Mouse (Mus musculus) kidney, adult 2 months (tissue): ENCODE measurements around the gene Ninj2.

Source experiments
- CTCF ChIP-seq: fragments of 200-500 bp; conservative IDR thresholded peaks from 2 replicates; pipeline ENCODE4 v1.5.1; 2011; ENCODE audit warnings: low read depth, mild to moderate bottlenecking, control low read depth, low read length, moderate library complexity, mixed read lengths; ENCODE audit not compliant: insufficient read depth, insufficient read length
- POLR2A ChIP-seq: fragments of 200-500 bp; IDR thresholded peaks from one replicate; pipeline ENCODE4 v1.6.1; 2011; ENCODE audit warnings: low read depth, low read length, control low read depth

GRCm38 (mm10) chr6:120240461-120240860 is 147.3 kb downstream of the Ninj2 start:
- TF ChIP-seq CTCF (no peak), POLR2A (no peak)
